Mouse (Mus musculus): ENCODE data around the gene Znrd1as.

Znrd1as gene

GRCm38 (mm10) chr17:36997033-36997735, 38.8 kb downstream of the Znrd1as start:
- DNase-seq (ENCODE audit: low spot score): peak; percentile 24

- DNase-seq (ENCODE audit: low spot score): no peak
Observed at GRCm38 (mm10) chr17:36998477-36998876, 40.1 kb downstream of the Znrd1as start.

GRCm38 (mm10) chr17:37000863-37001262, 42.5 kb downstream of the Znrd1as start, which contains the start of gene Zfp57:
Gene Zfp57, plus strand, starts transcription at chr17:37001163.
- DNase-seq (ENCODE audit: low spot score): no peak

GRCm38 (mm10) chr17:37002364-37003330, 44.3 kb downstream of the Znrd1as start:
- peak; percentile 26 for DNase-seq (ENCODE audit: low spot score)

- no peak for DNase-seq (ENCODE audit: low spot score)
Observed at GRCm38 (mm10) chr17:37003366-37003765, 45.0 kb downstream of the Znrd1as start.

GRCm38 (mm10) chr17:37008161-37008560, 49.8 kb downstream of the Znrd1as start:
- no peak for DNase-seq (ENCODE audit: low spot score)

DNA sequence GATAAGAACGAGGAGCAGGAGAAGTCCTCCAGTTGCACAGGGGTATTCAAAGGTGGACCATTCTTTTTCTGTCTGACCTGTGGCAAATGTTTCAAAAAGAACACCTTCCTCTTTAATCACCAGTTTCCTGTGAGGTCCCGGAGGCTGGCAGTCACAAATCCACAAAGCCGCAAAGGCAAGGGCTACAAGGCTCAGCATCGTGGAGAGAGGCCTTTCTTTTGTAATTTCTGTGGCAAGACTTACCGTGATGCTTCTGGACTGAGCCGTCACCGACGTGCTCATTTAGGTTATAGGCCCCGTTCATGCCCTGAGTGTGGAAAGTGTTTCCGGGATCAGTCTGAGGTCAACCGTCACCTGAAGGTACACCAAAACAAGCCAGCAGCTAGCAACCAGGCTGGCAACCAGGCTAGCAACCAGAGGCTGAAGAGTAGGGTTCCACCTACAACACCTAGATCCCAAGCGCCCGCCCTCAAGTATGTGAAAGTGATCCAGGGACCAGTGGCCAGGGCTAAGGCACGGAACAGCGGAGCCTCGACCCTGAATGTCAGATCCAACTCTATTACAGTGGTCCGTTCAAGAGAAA, 51.2 kb downstream of the Znrd1as start:
- no peak for DNase-seq (ENCODE audit: low spot score)

DNA sequence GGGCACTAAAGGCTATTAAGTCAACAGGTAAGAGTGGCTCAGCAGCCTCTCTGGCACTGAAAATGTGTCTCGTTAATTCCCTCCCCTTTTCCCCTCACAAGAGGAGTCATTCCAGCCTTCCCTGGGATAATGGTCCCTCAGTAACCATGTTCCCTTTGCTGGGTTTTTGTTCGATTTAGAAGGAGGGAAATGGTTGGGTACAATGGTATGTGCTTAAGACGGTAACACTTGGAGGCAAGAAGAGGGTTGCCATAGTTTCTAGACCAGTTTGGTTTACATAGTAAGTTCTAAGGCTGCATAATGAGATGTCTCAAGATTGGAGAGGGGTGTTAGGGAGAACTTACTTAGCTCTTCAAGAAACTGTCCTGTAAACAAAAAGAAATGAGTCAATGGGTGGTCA, 53.3 kb downstream of the Znrd1as start:
- DNase-seq (ENCODE audit: low spot score): no peak

GRCm38 (mm10) chr17:37012141-37012540, 53.7 kb downstream of the Znrd1as start:
- DNase-seq (ENCODE audit: low spot score): no peak

All from ovary, adult 18-20 months (tissue).